Mouse (Mus musculus) thymus, adult 2 months (tissue): ENCODE data around the gene Lrp4. TPM values are rescaled to one million over a fixed set of nuclear protein-coding genes. Genes with fewer than 3 reads are reported as not detected.
"Not testable (repeated sequence)": the region's sequence is repeated elsewhere in the genome, so short reads cannot be mapped to it uniquely, and the experiment has no call there.

Experiments
- DNase-seq: peaks from one replicate; pipeline ENCODE4 v3.0.0; 2021
- H3K27ac ChIP-seq: fragments of 200-500 bp; 2 replicates; pipeline ENCODE4 v1.5.1; 2012; ENCODE audit warnings: low read length, control low read depth; ENCODE audit not compliant: control insufficient read depth, insufficient read depth
- H3K27me3 ChIP-seq: fragments of 200-500 bp; 2 replicates; pipeline ENCODE4 v1.6.1; 2012; ENCODE audit warnings: mild to moderate bottlenecking, low read length, moderate library complexity, mixed read lengths; ENCODE audit not compliant: control insufficient read depth, insufficient read depth
- H3K36me3 ChIP-seq: fragments of 200-500 bp; 2 replicates; pipeline ENCODE4 v1.6.1; 2012; ENCODE audit warnings: mild to moderate bottlenecking, low read length, moderate library complexity; ENCODE audit not compliant: control insufficient read depth, insufficient read depth
- H3K4me1 ChIP-seq: fragments of 200-500 bp; replicated peaks from 2 replicates; pipeline ENCODE4 v1.6.1; 2012; ENCODE audit warnings: low read length; ENCODE audit not compliant: control insufficient read depth, insufficient read depth
- H3K4me3 ChIP-seq: fragments of 200-500 bp; 2 replicates; pipeline ENCODE4 v1.5.1; 2012; ENCODE audit warnings: mild to moderate bottlenecking, low read length, control low read depth, moderate library complexity; ENCODE audit not compliant: control insufficient read depth, insufficient read depth
- CTCF ChIP-seq: fragments of 200-500 bp; IDR thresholded peaks from 2 replicates; pipeline ENCODE4 v1.5.1; 2012; ENCODE audit warnings: mild to moderate bottlenecking, control low read depth, low read length, moderate library complexity, borderline replicate concordance; ENCODE audit not compliant: control insufficient read depth, poor library complexity, insufficient read depth; ENCODE audit errors: extremely low read depth
- POLR2A ChIP-seq: fragments of 200-500 bp; IDR thresholded peaks from 2 replicates; pipeline ENCODE4 v1.6.1; 2012; ENCODE audit warnings: mild to moderate bottlenecking, low read length, control low read depth, moderate library complexity; ENCODE audit not compliant: control insufficient read depth, poor library complexity, insufficient read depth; ENCODE audit errors: extremely low read depth
- WGBS: fragments of 180-500 bp; shearing (Covaris S2); methylation state at CpG from one replicate; pipeline ENCODE4 v1.1.7; 2018; 5-methylcytosine and 5-hydroxymethylcytosine counted together
- polyA plus RNA-seq: library from polyadenylated mRNA; depleted of rRNA; stranded (reverse); fragments of >200 nt; gene quantifications from 2 replicates; pipeline ENCODE4 v1.2.3, GENCODE M21; 2012

Gene Lrp4
- polyA plus RNA-seq, 1 experiment, result 3.7 TPM

GRCm38 (mm10) chr2:91480805-91481514, 23.6 kb downstream of the Lrp4 start:
- no peaks in the 10 kb centered on the region for H3K4me1 ChIP-seq
- DNase-seq, result peak; percentile 35
- 59% methylated on average over 6 of the region's 6 CpGs for whole genome bisulfite sequencing
- H3K27me3 ChIP-seq, result no peaks in the 10 kb centered on the region
- no peaks in the 10 kb centered on the region for H3K36me3 ChIP-seq
- no peak overlapping the region for H3K27ac ChIP-seq
- TF ChIP-seq POLR2A (no peak), CTCF (no peak)
- no peak overlapping the region for H3K4me3 ChIP-seq

GRCm38 (mm10) chr2:91484698-91485097, 27.4 kb downstream of the Lrp4 start:
- no peak for TF ChIP-seq POLR2A
- TF ChIP-seq CTCF, result no peak
- Histone ChIP-seq H3K27me3 (no peaks in the 10 kb centered on the region), H3K4me1 (no peaks in the 10 kb centered on the region), H3K36me3 (no peaks in the 10 kb centered on the region), H3K27ac (no peak overlapping the region), H3K4me3 (no peak overlapping the region)
- WGBS, result 24% methylated on average over 4 of the region's 4 CpGs
- DNase-seq, result no peak

GRCm38 (mm10) chr2:91485256-91485655, 27.9 kb downstream of the Lrp4 start:
- Histone ChIP-seq H3K4me3 (no peak overlapping the region), H3K36me3 (no peaks in the 10 kb centered on the region), H3K27me3 (no peaks in the 10 kb centered on the region), H3K4me1 (no peaks in the 10 kb centered on the region), H3K27ac (no peak overlapping the region)
- no peak for TF ChIP-seq POLR2A
- WGBS, result 78% methylated on average over 6 of the region's 6 CpGs
- DNase-seq, result no peak

GRCm38 (mm10) chr2:91487295-91487694, 30.0 kb downstream of the Lrp4 start:
- DNase-seq, result peak; percentile 23

GRCm38 (mm10) chr2:91492071-91492635, 34.8 kb downstream of the Lrp4 start:
- DNase-seq, result no peak
- Histone ChIP-seq H3K27me3 (no peaks in the 10 kb centered on the region), H3K27ac (no peak overlapping the region), H3K36me3 (no peaks in the 10 kb centered on the region), H3K4me1 (0 out of 2 replicates have a peak, but pooled peaks cover 2% of the 10 kb centered on the region), H3K4me3 (no peak overlapping the region)
- no peak for TF ChIP-seq CTCF
- WGBS, result 95% methylated on average over 12 of the region's 12 CpGs

More at GRCm38 (mm10) chr2:91487295-91487694, 30.0 kb downstream of the Lrp4 start:
- not testable (repeated sequence) for H3K27me3 ChIP-seq, H3K4me3 ChIP-seq, H3K4me1 ChIP-seq, H3K36me3 ChIP-seq, H3K27ac ChIP-seq
- 35% methylated on average over 3 of the region's 3 CpGs for WGBS

GRCm38 (mm10) chr2:91493981-91494380, 36.7 kb downstream of the Lrp4 start:
- no peak overlapping the region for H3K27ac ChIP-seq
- 96% methylated on average over 9 of the region's 9 CpGs for WGBS
- H3K36me3 ChIP-seq, result no peaks in the 10 kb centered on the region
- TF ChIP-seq POLR2A (no peak), CTCF (no peak)
- H3K27me3 ChIP-seq, result no peaks in the 10 kb centered on the region
- no peak for DNase-seq
- no peak overlapping the region for H3K4me3 ChIP-seq
- H3K4me1 ChIP-seq, result peaks cover 10% of the 10 kb centered on the region

GRCm38 (mm10) chr2:91498093-91498719, 40.9 kb downstream of the Lrp4 start:
- peak; percentile 19 for DNase-seq
- peak overlapping the region; percentile 26 for H3K4me3 ChIP-seq
- H3K27me3 ChIP-seq, result no peaks in the 10 kb centered on the region
- 26% methylated on average over 8 of the region's 8 CpGs for WGBS
- TF ChIP-seq CTCF (no peak), POLR2A (no peak)
- H3K27ac ChIP-seq, result no peak overlapping the region; the same call in 1 of the 2 replicates
- peaks cover 10% of the 10 kb centered on the region for H3K4me1 ChIP-seq
- H3K36me3 ChIP-seq, result no peaks in the 10 kb centered on the region
